ENCODE assay signal across 13 mouse cellular contexts in genomic region chr9:92276360-92276759, GRCm38 (mm10). TPM values are rescaled to one million over a fixed set of nuclear protein-coding genes. Genes with fewer than 3 reads are reported as not detected.
DNase-seq lines count a peak whose midpoint lies in the region; ATAC-seq and TF ChIP-seq lines count a peak whose summit lies in the region.
"Had no signal": no experiment of that assay in that cellular context is flagged by ENCODE, and none has a peak within 500 bp of the region (broad histone marks: within the 10 kb centered on the region; RNA-seq: fewer than 3 reads in every experiment).

No protein-coding gene starts in this region.

- no peak for TF ChIP-seq POLR2A in lung, adult 2 months (IDR thresholded peaks at IDR 0.05; ENCODE audit: borderline replicate concordance, extremely low read depth, low read depth, low read length)

- H3K36me3 ChIP-seq in heart, embryonic 12.5 days, result peaks cover 14% of the 10 kb centered on the region
- peaks cover 9% of the 10 kb centered on the region for H3K36me3 ChIP-seq in kidney, embryonic 15.5 days
- H3K36me3 ChIP-seq in forebrain, embryonic 13.5 days (ENCODE audit: poor library complexity, severe bottlenecking), result no peaks in the 10 kb centered on the region
- H3K36me3 ChIP-seq in hindbrain, embryonic 14.5 days (replicated peaks; ENCODE audit: control insufficient read depth, insufficient read depth), result no peaks in the 10 kb centered on the region
- H3K36me3 ChIP-seq: embryonic facial prominence, embryonic 13.5 days had no signal

- H3K27me3 ChIP-seq in heart, embryonic 12.5 days (replicated peaks), result no peaks in the 10 kb centered on the region
- H3K27me3 ChIP-seq in kidney, embryonic 15.5 days, result no peaks in the 10 kb centered on the region
- H3K27me3 ChIP-seq in forebrain, embryonic 13.5 days, result no peaks in the 10 kb centered on the region
- H3K27me3 ChIP-seq in hindbrain, embryonic 14.5 days (ENCODE audit: control insufficient read depth, insufficient read depth, low read length), result no peaks in the 10 kb centered on the region
- H3K27me3 ChIP-seq: embryonic facial prominence, embryonic 13.5 days had no signal

- peaks cover 8% of the 10 kb centered on the region for H3K4me1 ChIP-seq in lung, adult 2 months (ENCODE audit: control insufficient read depth, insufficient read depth, low read length)
- H3K4me1 ChIP-seq in heart, embryonic 12.5 days (replicated peaks), result peaks cover 19% of the 10 kb centered on the region
- peaks cover 45% of the 10 kb centered on the region for H3K4me1 ChIP-seq in kidney, embryonic 15.5 days
- H3K4me1 ChIP-seq in forebrain, embryonic 13.5 days, result no peaks in the 10 kb centered on the region
- H3K4me1 ChIP-seq in hindbrain, embryonic 14.5 days (replicated peaks; ENCODE audit: control insufficient read depth, insufficient read depth, low read length), result no peaks in the 10 kb centered on the region

- no peak for TF ChIP-seq CTCF in lung, adult 2 months (IDR thresholded peaks at IDR 0.05; ENCODE audit: insufficient read depth, low read length)

- H3K27ac ChIP-seq in heart, embryonic 12.5 days (ENCODE audit: poor library complexity, severe bottlenecking), result peak overlapping the region; percentile 89
- peak overlapping the region; percentile 90 for H3K27ac ChIP-seq in kidney, embryonic 15.5 days
- no peak overlapping the region for H3K27ac ChIP-seq in forebrain, embryonic 13.5 days
- no peak overlapping the region for H3K27ac ChIP-seq in hindbrain, embryonic 14.5 days
- H3K27ac ChIP-seq: macrophage had no signal

- peak overlapping the region; percentile 60 for H3K4me2 ChIP-seq in heart, embryonic 12.5 days
- peak overlapping the region; percentile 40 for H3K4me2 ChIP-seq in kidney, embryonic 15.5 days
- H3K4me2 ChIP-seq in forebrain, embryonic 13.5 days, result no peak overlapping the region
- H3K4me2 ChIP-seq in hindbrain, embryonic 14.5 days (replicated peaks), result no peak overlapping the region

- no peak for DNase-seq in lung, adult 2 months
- DNase-seq in lung, adult 18-20 months, result no peak
- peak; percentile 41 for DNase-seq in yolk sac, embryonic 10.5 days (ENCODE audit: low spot score)
- DNase-seq in hindbrain, embryonic 14.5 days (ENCODE audit: low spot score), result no peak
- DNase-seq: cerebellum, adult 9-10 months; forebrain, postnatal 0 days; spleen, adult 18-20 months; thymus, adult 2 months had no signal

- no peak overlapping the region for H3K9ac ChIP-seq in heart, embryonic 12.5 days
- H3K9ac ChIP-seq in kidney, embryonic 15.5 days, result no peak overlapping the region
- no peak overlapping the region for H3K9ac ChIP-seq in forebrain, embryonic 13.5 days
- H3K9ac ChIP-seq in hindbrain, embryonic 14.5 days, result no peak overlapping the region
- H3K9ac ChIP-seq: embryonic facial prominence, embryonic 13.5 days; forebrain, postnatal 0 days had no signal

- 41% methylated on average over 7 of the region's 7 CpGs for WGBS in lung, adult 2 months
- WGBS in heart, embryonic 12.5 days, result 47% methylated on average over 7 of the region's 7 CpGs
- WGBS in kidney, embryonic 15.5 days, result 44% methylated on average over 7 of the region's 7 CpGs
- 78% methylated on average over 7 of the region's 7 CpGs for WGBS in forebrain, embryonic 13.5 days
- 84% methylated on average over 7 of the region's 7 CpGs for WGBS in hindbrain, embryonic 14.5 days

- no peak for ATAC-seq in heart, embryonic 12.5 days (ENCODE audit: insufficient number of reproducible peaks, low FRiP score)
- no peak for ATAC-seq in kidney, embryonic 15.5 days (replicated peaks; ENCODE audit: low FRiP score)
- ATAC-seq in forebrain, embryonic 13.5 days, result no peak
- no peak for ATAC-seq in hindbrain, embryonic 14.5 days (ENCODE audit: low FRiP score)
- ATAC-seq: forebrain, postnatal 0 days had no signal

- H3K4me3 ChIP-seq in lung, adult 2 months (replicated peaks; ENCODE audit: extremely low read depth, low read depth, low read length), result peak overlapping the region; percentile 43
- H3K4me3 ChIP-seq in heart, embryonic 12.5 days, result peak overlapping the region; percentile 33; the same call in 1 of the 2 replicates
- H3K4me3 ChIP-seq in kidney, embryonic 15.5 days (replicated peaks), result peak overlapping the region; percentile 18
- no peak overlapping the region for H3K4me3 ChIP-seq in forebrain, embryonic 13.5 days
- no peak overlapping the region for H3K4me3 ChIP-seq in hindbrain, embryonic 14.5 days (replicated peaks; ENCODE audit: low read length)
- H3K4me3 ChIP-seq: embryonic facial prominence, embryonic 13.5 days had no signal

- no peaks in the 10 kb centered on the region for H3K9me3 ChIP-seq in heart, embryonic 12.5 days (replicated peaks)
- H3K9me3 ChIP-seq in kidney, embryonic 15.5 days (replicated peaks), result no peaks in the 10 kb centered on the region
- no peaks in the 10 kb centered on the region for H3K9me3 ChIP-seq in forebrain, embryonic 13.5 days (replicated peaks)
- H3K9me3 ChIP-seq in hindbrain, embryonic 14.5 days (ENCODE audit: control insufficient read depth, low read length), result no peaks in the 10 kb centered on the region
- H3K9me3 ChIP-seq: embryonic facial prominence, embryonic 13.5 days had no signal

RNA-seq across cellular contexts. Expression of gene Plscr2, which starts 1.0 kb away (rescaled TPM):
- polyA plus RNA-seq in lung, adult 2 months (2012; rRNA removed), result 13.0 and 22.7 TPM in 2 replicates
- polyA plus RNA-seq in heart, embryonic 12.5 days (2016; fragmentation: Nextera tagmentation; extraction: Ambion mirVana), result 6.6 and 7.4 TPM in 2 replicates
- 29.0 and 29.2 TPM in 2 replicates for polyA plus RNA-seq in kidney, embryonic 15.5 days (2015; fragmentation: Nextera tagmentation; extraction: Ambion mirVana)
- 0.14 and 0.40 TPM in 2 replicates for polyA plus RNA-seq in forebrain, embryonic 13.5 days (2015; fragmentation: Nextera tagmentation; extraction: Ambion mirVana)
- polyA plus RNA-seq in hindbrain, embryonic 14.5 days (2014; fragmentation: Nextera tagmentation; extraction: Ambion mirVana), result 0.61 and 0.71 TPM in 2 replicates
- polyA plus RNA-seq: macrophage had no signal

RNA-seq across cellular contexts. Expression of gene Plscr1, which starts 26.8 kb away (rescaled TPM):
- 30.0 and 34.1 TPM in 2 replicates for polyA plus RNA-seq in lung, adult 2 months (2012; rRNA removed)
- 41.0 and 41.9 TPM in 2 replicates for polyA plus RNA-seq in heart, embryonic 12.5 days (2016; fragmentation: Nextera tagmentation; extraction: Ambion mirVana)
- polyA plus RNA-seq in kidney, embryonic 15.5 days (2015; fragmentation: Nextera tagmentation; extraction: Ambion mirVana), result 74.6 and 78.2 TPM in 2 replicates
- 12.5 and 13.4 TPM in 2 replicates for polyA plus RNA-seq in forebrain, embryonic 13.5 days (2015; fragmentation: Nextera tagmentation; extraction: Ambion mirVana)
- polyA plus RNA-seq in hindbrain, embryonic 14.5 days (2014; fragmentation: Nextera tagmentation; extraction: Ambion mirVana), result 8.3 and 8.4 TPM in 2 replicates

RNA-seq across cellular contexts. Expression of gene 1700057G04Rik, which starts 32.8 kb away (rescaled TPM):
- polyA plus RNA-seq in lung, adult 2 months (2012; rRNA removed), result not detected in 2 replicates
- polyA plus RNA-seq in heart, embryonic 12.5 days (2016; fragmentation: Nextera tagmentation; extraction: Ambion mirVana), result not detected in 2 replicates
- polyA plus RNA-seq in kidney, embryonic 15.5 days (2015; fragmentation: Nextera tagmentation; extraction: Ambion mirVana), result not detected in 2 replicates
- not detected in 2 replicates for polyA plus RNA-seq in forebrain, embryonic 13.5 days (2015; fragmentation: Nextera tagmentation; extraction: Ambion mirVana)
- polyA plus RNA-seq in hindbrain, embryonic 14.5 days (2014; fragmentation: Nextera tagmentation; extraction: Ambion mirVana), result not detected in 2 replicates
- polyA plus RNA-seq: embryonic facial prominence, embryonic 13.5 days; forebrain, postnatal 0 days; macrophage; thymus, adult 2 months had no signal

Comparison
In these comparisons a context has a peak if more than half of its experiments do, and no peak if none do; other contexts are left out.
1. H3K4me3 ChIP-seq: peak in lung, adult 2 months (single experiment), heart, embryonic 12.5 days (single experiment) and kidney, embryonic 15.5 days (single experiment); none in forebrain, embryonic 13.5 days (single experiment) and hindbrain, embryonic 14.5 days (single experiment).
2. H3K27ac ChIP-seq: peak in heart, embryonic 12.5 days (single experiment) and kidney, embryonic 15.5 days (single experiment); none in forebrain, embryonic 13.5 days (single experiment) and hindbrain, embryonic 14.5 days (single experiment).
3. H3K4me2 ChIP-seq: peak in heart, embryonic 12.5 days (single experiment) and kidney, embryonic 15.5 days (single experiment); none in forebrain, embryonic 13.5 days (single experiment) and hindbrain, embryonic 14.5 days (single experiment).